In the genomic region with DNA sequence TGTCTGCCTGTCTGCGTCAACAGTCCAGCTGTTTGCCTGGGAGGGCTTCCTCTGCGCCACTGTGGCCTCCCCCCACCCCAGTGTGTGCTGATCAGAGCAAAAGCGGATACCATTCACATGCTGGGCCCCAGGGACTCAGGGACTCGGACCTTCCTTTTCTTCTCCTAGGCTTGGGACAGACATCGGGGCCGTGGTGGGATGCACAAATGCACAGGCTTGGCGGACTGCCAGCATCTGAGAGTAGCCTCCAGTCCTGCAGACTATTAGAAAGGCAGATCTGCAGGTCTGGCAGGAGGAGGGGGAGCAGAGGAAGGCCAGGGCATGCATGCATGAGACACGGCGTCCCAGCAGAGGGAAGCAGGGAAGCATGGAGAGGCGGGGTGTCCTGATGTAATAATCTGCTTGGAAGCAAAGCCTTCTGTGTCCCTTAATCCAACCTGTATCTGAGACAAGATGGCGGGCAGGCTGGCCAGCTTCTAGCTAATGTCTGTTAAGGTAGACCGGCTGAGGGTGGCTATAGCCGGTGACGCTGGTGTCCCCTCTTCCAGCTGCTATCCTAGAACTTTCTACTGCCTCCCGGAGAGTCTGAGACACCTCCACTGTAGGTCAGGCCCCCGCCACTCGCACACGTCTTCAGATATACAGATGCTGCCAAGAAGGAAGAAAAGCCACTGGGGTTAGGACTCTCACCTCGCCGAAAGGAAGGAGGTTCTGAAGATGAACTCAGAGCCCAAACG, we compare ENCODE assay signal across 9 mouse cellular contexts. TPM values are rescaled to one million over a fixed set of nuclear protein-coding genes. Genes with fewer than 3 reads are reported as not detected.
DNase-seq lines count a peak whose midpoint lies in the region; ATAC-seq lines count a peak whose summit lies in the region.
"Had no signal": no experiment of that assay in that cellular context is flagged by ENCODE, and none has a peak within 500 bp of the region (broad histone marks: within the 10 kb centered on the region; RNA-seq: fewer than 3 reads in every experiment).

No protein-coding gene starts in this region.

- 38% methylated on average over 21 of the region's 21 CpGs for WGBS in kidney, embryonic 16.5 days
- 40% methylated on average over 21 of the region's 21 CpGs for WGBS in embryonic facial prominence, embryonic 13.5 days
- 31% methylated on average over 21 of the region's 21 CpGs for WGBS in hindbrain, embryonic 15.5 days
- 30% methylated on average over 21 of the region's 21 CpGs for WGBS in midbrain, embryonic 16.5 days

- peak; percentile 25 for ATAC-seq in kidney, embryonic 16.5 days (ENCODE audit: low FRiP score, low TSS enrichment)
- ATAC-seq in embryonic facial prominence, embryonic 13.5 days (ENCODE audit: insufficient number of reproducible peaks, insufficient read depth, low FRiP score, low TSS enrichment, low read depth): no peak
- ATAC-seq in hindbrain, embryonic 15.5 days (ENCODE audit: low FRiP score, low read depth): peak; percentile 4; the same call in 1 of the 2 replicates
- ATAC-seq in midbrain, embryonic 16.5 days: no peak
- ATAC-seq in CD4-positive, CD25-positive, alpha-beta regulatory T cell, adult 4 months: no peak

- no peak for DNase-seq in kidney, adult 8-10 months
- DNase-seq in thymus, postnatal 25 days: no peak
- no peak for DNase-seq in left cerebral cortex, adult 8-10 months (ENCODE audit: low spot score in 2 of 2)

- peak overlapping the region; percentile 67 for H3K27ac ChIP-seq in kidney, embryonic 16.5 days (ENCODE audit: low read length)
- peak overlapping the region; percentile 94 for H3K27ac ChIP-seq in embryonic facial prominence, embryonic 13.5 days
- peak overlapping the region; percentile 98 for H3K27ac ChIP-seq in hindbrain, embryonic 15.5 days (replicated peaks)
- H3K27ac ChIP-seq in midbrain, embryonic 16.5 days (ENCODE audit: low read length): peak overlapping the region; percentile 96

- H3K9me3 ChIP-seq in kidney, embryonic 16.5 days (ENCODE audit: low read length): no peaks in the 10 kb centered on the region
- H3K9me3 ChIP-seq in embryonic facial prominence, embryonic 13.5 days: no peaks in the 10 kb centered on the region
- no peaks in the 10 kb centered on the region for H3K9me3 ChIP-seq in hindbrain, embryonic 15.5 days
- H3K9me3 ChIP-seq in midbrain, embryonic 16.5 days (replicated peaks; ENCODE audit: control insufficient read depth, low read length, poor library complexity, severe bottlenecking): no peaks in the 10 kb centered on the region

- 0 out of 2 replicates have a peak overlapping the region, but pooled peaks have one; percentile 11 for H3K4me2 ChIP-seq in kidney, embryonic 16.5 days (replicated peaks; ENCODE audit: low read depth, low read length)
- peak overlapping the region; percentile 21; the same call in 1 of the 2 replicates for H3K4me2 ChIP-seq in embryonic facial prominence, embryonic 13.5 days
- peak overlapping the region; percentile 31; the same call in 1 of the 2 replicates for H3K4me2 ChIP-seq in hindbrain, embryonic 15.5 days
- no peak overlapping the region for H3K4me2 ChIP-seq in midbrain, embryonic 16.5 days (ENCODE audit: low read length)

- no peaks in the 10 kb centered on the region for H3K36me3 ChIP-seq in kidney, embryonic 16.5 days (ENCODE audit: insufficient read depth, low read length)
- no peaks in the 10 kb centered on the region for H3K36me3 ChIP-seq in embryonic facial prominence, embryonic 13.5 days
- no peaks in the 10 kb centered on the region for H3K36me3 ChIP-seq in hindbrain, embryonic 15.5 days
- H3K36me3 ChIP-seq in midbrain, embryonic 16.5 days (ENCODE audit: control insufficient read depth, insufficient read depth, low read length): no peaks in the 10 kb centered on the region

- H3K4me1 ChIP-seq in kidney, embryonic 16.5 days (ENCODE audit: insufficient read depth, low read length): peaks cover 44% of the 10 kb centered on the region
- peaks cover 63% of the 10 kb centered on the region for H3K4me1 ChIP-seq in embryonic facial prominence, embryonic 13.5 days
- H3K4me1 ChIP-seq in hindbrain, embryonic 15.5 days (replicated peaks): peaks cover 71% of the 10 kb centered on the region
- H3K4me1 ChIP-seq in midbrain, embryonic 16.5 days (ENCODE audit: control insufficient read depth, insufficient read depth, low read length): peaks cover 50% of the 10 kb centered on the region

- H3K27me3 ChIP-seq in kidney, embryonic 16.5 days (ENCODE audit: insufficient read depth, low read length): no peaks in the 10 kb centered on the region
- peaks cover 15% of the 10 kb centered on the region; the same call in 1 of the 2 replicates for H3K27me3 ChIP-seq in embryonic facial prominence, embryonic 13.5 days
- no peaks in the 10 kb centered on the region for H3K27me3 ChIP-seq in hindbrain, embryonic 15.5 days
- H3K27me3 ChIP-seq in midbrain, embryonic 16.5 days (ENCODE audit: control insufficient read depth, insufficient read depth, low read depth, low read length): no peaks in the 10 kb centered on the region

- 0 out of 2 replicates have a peak overlapping the region, but pooled peaks have one; percentile 22 for H3K9ac ChIP-seq in kidney, embryonic 16.5 days (replicated peaks; ENCODE audit: low read length)
- H3K9ac ChIP-seq in embryonic facial prominence, embryonic 13.5 days: 0 out of 2 replicates have a peak overlapping the region, but pooled peaks have one; percentile 28
- no peak overlapping the region for H3K9ac ChIP-seq in hindbrain, embryonic 15.5 days
- H3K9ac ChIP-seq in midbrain, embryonic 16.5 days (ENCODE audit: low read depth, low read length): peak overlapping the region; percentile 39; the same call in 1 of the 2 replicates

- H3K4me3 ChIP-seq in kidney, embryonic 16.5 days (ENCODE audit: low read length): no peak overlapping the region
- H3K4me3 ChIP-seq in embryonic facial prominence, embryonic 13.5 days: no peak overlapping the region
- no peak overlapping the region for H3K4me3 ChIP-seq in hindbrain, embryonic 15.5 days
- no peak overlapping the region for H3K4me3 ChIP-seq in midbrain, embryonic 16.5 days (ENCODE audit: low read depth, low read length)

RNA-seq across cellular contexts. Expression of a gene that starts 14.9 kb away (rescaled TPM):
- 15.6 and 17.0 TPM in 2 replicates for polyA plus RNA-seq in kidney, embryonic 16.5 days (2015; fragmentation: Nextera tagmentation; extraction: Ambion mirVana)
- 19.6 and 19.7 TPM in 2 replicates for polyA plus RNA-seq in embryonic facial prominence, embryonic 13.5 days (2015; fragmentation: Nextera tagmentation; extraction: Ambion mirVana)
- 41.5 and 42.8 TPM in 2 replicates for polyA plus RNA-seq in hindbrain, embryonic 15.5 days (2015; fragmentation: Nextera tagmentation; extraction: Ambion mirVana)
- 21.8 and 22.6 TPM in 2 replicates for polyA plus RNA-seq in midbrain, embryonic 16.5 days (2015; fragmentation: Nextera tagmentation; extraction: Ambion mirVana)
- 10 to 100 TPM; 20.0 to 23.0 (median 22.2) TPM for total RNA-seq in left cerebral cortex, adult 8-10 months (2022)
- polyA plus RNA-seq in CD4-positive, CD25-positive, alpha-beta regulatory T cell, adult 4 months (2017; shearing (Covaris generic)): not detected

RNA-seq across cellular contexts. Expression of a gene that starts 30.1 kb away (rescaled TPM):
- 54.9 and 60.6 TPM in 2 replicates for polyA plus RNA-seq in kidney, embryonic 16.5 days (2015; fragmentation: Nextera tagmentation; extraction: Ambion mirVana)
- polyA plus RNA-seq in embryonic facial prominence, embryonic 13.5 days (2015; fragmentation: Nextera tagmentation; extraction: Ambion mirVana): 78.6 and 84.4 TPM in 2 replicates
- polyA plus RNA-seq in hindbrain, embryonic 15.5 days (2015; fragmentation: Nextera tagmentation; extraction: Ambion mirVana): 62.1 and 65.0 TPM in 2 replicates
- polyA plus RNA-seq in midbrain, embryonic 16.5 days (2015; fragmentation: Nextera tagmentation; extraction: Ambion mirVana): 65.2 and 67.4 TPM in 2 replicates
- 10 to 100 TPM; 20.2 to 24.3 (median 22.2) TPM for total RNA-seq in left cerebral cortex, adult 8-10 months (2022)
- 100 to 1,000 TPM; 161 to 189 TPM for polyA plus RNA-seq in CD4-positive, CD25-positive, alpha-beta regulatory T cell, adult 4 months (2017; shearing (Covaris generic))

RNA-seq across cellular contexts. Expression of a gene that starts 30.3 kb away (rescaled TPM):
- 74.8 and 77.8 TPM in 2 replicates for polyA plus RNA-seq in kidney, embryonic 16.5 days (2015; fragmentation: Nextera tagmentation; extraction: Ambion mirVana)
- polyA plus RNA-seq in embryonic facial prominence, embryonic 13.5 days (2015; fragmentation: Nextera tagmentation; extraction: Ambion mirVana): 73.4 and 77.7 TPM in 2 replicates
- 70.2 and 72.4 TPM in 2 replicates for polyA plus RNA-seq in hindbrain, embryonic 15.5 days (2015; fragmentation: Nextera tagmentation; extraction: Ambion mirVana)
- 66.3 and 73.0 TPM in 2 replicates for polyA plus RNA-seq in midbrain, embryonic 16.5 days (2015; fragmentation: Nextera tagmentation; extraction: Ambion mirVana)
- total RNA-seq in left cerebral cortex, adult 8-10 months (2022): 10 to 100 TPM; 26.6 to 30.4 (median 28.8) TPM
- polyA plus RNA-seq in CD4-positive, CD25-positive, alpha-beta regulatory T cell, adult 4 months (2017; shearing (Covaris generic)): 10 to 100 TPM; 48.1 to 62.6 TPM

RNA-seq across cellular contexts. Expression of a gene that starts 37.7 kb away (rescaled TPM):
- not detected in 2 replicates for polyA plus RNA-seq in kidney, embryonic 16.5 days (2015; fragmentation: Nextera tagmentation; extraction: Ambion mirVana)
- not detected in 2 replicates for polyA plus RNA-seq in embryonic facial prominence, embryonic 13.5 days (2015; fragmentation: Nextera tagmentation; extraction: Ambion mirVana)
- not detected in 2 replicates for polyA plus RNA-seq in hindbrain, embryonic 15.5 days (2015; fragmentation: Nextera tagmentation; extraction: Ambion mirVana)
- 0.09 TPM in 1 of 2 replicates, not detected in the other for polyA plus RNA-seq in midbrain, embryonic 16.5 days (2015; fragmentation: Nextera tagmentation; extraction: Ambion mirVana)
- not detected for total RNA-seq in left cerebral cortex, adult 8-10 months (2022)
- polyA plus RNA-seq in CD4-positive, CD25-positive, alpha-beta regulatory T cell, adult 4 months (2017; shearing (Covaris generic)): under 1 TPM; 0.49 to 0.55 TPM
- total RNA-seq: hematopoietic stem cell, adult 5-6 weeks had no signal

RNA-seq across cellular contexts. Expression of a gene that starts 39.3 kb away (rescaled TPM):
- 38.8 and 41.2 TPM in 2 replicates for polyA plus RNA-seq in kidney, embryonic 16.5 days (2015; fragmentation: Nextera tagmentation; extraction: Ambion mirVana)
- polyA plus RNA-seq in embryonic facial prominence, embryonic 13.5 days (2015; fragmentation: Nextera tagmentation; extraction: Ambion mirVana): 42.6 and 45.6 TPM in 2 replicates
- polyA plus RNA-seq in hindbrain, embryonic 15.5 days (2015; fragmentation: Nextera tagmentation; extraction: Ambion mirVana): 52.6 and 56.3 TPM in 2 replicates
- polyA plus RNA-seq in midbrain, embryonic 16.5 days (2015; fragmentation: Nextera tagmentation; extraction: Ambion mirVana): 56.1 and 56.2 TPM in 2 replicates
- total RNA-seq in left cerebral cortex, adult 8-10 months (2022): 10 to 100 TPM; 40.9 to 46.2 (median 43.0) TPM
- 10 to 100 TPM; 30.0 to 32.9 TPM for polyA plus RNA-seq in CD4-positive, CD25-positive, alpha-beta regulatory T cell, adult 4 months (2017; shearing (Covaris generic))

Comparison
In these comparisons a context has a peak if more than half of its experiments do, and no peak if none do; other contexts are left out.
1. ATAC-seq: peak in kidney, embryonic 16.5 days (single experiment) and hindbrain, embryonic 15.5 days (single experiment); none in embryonic facial prominence, embryonic 13.5 days (single experiment), midbrain, embryonic 16.5 days (single experiment) and CD4-positive, CD25-positive, alpha-beta regulatory T cell, adult 4 months (single experiment).
2. RNA of a gene that starts 14.9 kb away (polyA plus RNA-seq): 41.5 to 42.8 TPM in hindbrain, embryonic 15.5 days, 21.8 to 22.6 TPM in midbrain, embryonic 16.5 days, 19.6 to 19.7 TPM in embryonic facial prominence, embryonic 13.5 days and 15.6 to 17.0 TPM in kidney, embryonic 16.5 days; not detected in CD4-positive, CD25-positive, alpha-beta regulatory T cell, adult 4 months; every median in the first group is over 10 times any median in the second.
3. Peak in every context shown above with its lines, with median percentiles within 50 percentile points of each other: H3K27ac ChIP-seq.